Mouse (Mus musculus) lung, postnatal 36 days (tissue): ENCODE data around the gene Rrp8.
A peak's percentile ranks its signal among the peaks of the same experiment; 100 is the strongest.

ENCODE experiments used
- DNase-seq: peaks from one replicate; pipeline ENCODE4 v3.0.0; 2022; ENCODE audit warnings: mixed read lengths

Rrp8 gene

GRCm38 (mm10) chr7:105690875-105691274 lies 46.3 kb downstream of the Rrp8 start:
- peak; percentile 29 for DNase-seq

DNA sequence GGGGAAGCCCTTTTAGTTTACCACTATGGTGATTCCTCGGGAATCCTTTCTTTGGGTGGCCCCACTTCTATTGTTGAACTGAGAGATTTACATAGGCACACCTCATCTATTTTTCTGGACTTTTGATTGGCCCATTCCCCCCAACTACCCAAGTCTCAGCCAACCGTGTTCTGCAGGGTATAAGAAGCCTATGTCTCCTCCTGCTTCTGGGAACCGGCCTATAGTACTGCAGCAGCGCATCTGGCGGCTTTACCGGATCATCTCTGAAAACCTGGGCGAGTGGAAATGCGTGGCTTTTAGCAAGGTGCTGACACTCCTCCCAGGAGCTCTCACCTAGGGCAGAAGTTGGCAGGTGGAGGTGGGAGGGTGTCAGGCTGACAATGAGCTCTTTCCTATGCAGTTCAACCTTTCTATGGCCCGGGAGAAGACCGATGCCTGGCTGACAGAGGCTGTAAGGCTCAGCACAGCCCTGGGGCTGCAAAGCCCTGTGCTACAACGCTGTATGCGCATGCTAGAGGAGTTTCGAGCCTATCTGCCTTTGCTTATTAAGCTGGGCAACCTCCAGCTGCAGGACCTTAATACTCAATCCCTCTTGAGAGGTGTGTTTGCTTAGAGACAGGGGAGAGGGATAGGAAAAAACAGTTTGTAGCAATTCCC lies 51.5 kb downstream of the Rrp8 start:
- no peak for DNase-seq
